Mouse (Mus musculus) frontal cortex, adult (tissue): ENCODE results near the gene Capzb.

Experiments used
- ATAC-seq: cut with Nextera tagmentation; 2 replicates; pipeline ENCODE4 v1.9.2; 2017; ENCODE audit warnings: mild to moderate bottlenecking, moderate library complexity, mixed read lengths; ENCODE audit not compliant: low TSS enrichment

The Capzb gene

DNA sequence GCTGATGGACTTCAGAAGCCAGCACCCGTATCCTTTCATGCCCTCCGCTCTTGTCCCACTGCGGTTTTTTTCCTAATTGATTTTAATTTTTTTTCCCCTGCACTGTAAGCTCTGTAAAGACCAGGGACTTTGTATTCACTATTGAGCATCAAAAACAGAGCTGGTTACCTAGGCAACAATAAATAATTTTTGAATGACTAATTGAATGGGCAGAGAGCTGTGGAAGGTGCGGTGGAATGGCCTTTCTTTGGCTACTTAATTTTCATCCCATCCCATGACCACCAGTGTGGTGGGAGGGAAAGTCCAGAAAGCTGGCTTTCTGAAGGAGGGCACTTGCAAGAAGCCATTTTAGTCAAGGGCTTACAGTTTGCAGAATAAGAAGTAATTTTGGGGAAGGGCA lies 41.6 kb downstream of the Capzb start:
- ATAC-seq: no peak

DNA sequence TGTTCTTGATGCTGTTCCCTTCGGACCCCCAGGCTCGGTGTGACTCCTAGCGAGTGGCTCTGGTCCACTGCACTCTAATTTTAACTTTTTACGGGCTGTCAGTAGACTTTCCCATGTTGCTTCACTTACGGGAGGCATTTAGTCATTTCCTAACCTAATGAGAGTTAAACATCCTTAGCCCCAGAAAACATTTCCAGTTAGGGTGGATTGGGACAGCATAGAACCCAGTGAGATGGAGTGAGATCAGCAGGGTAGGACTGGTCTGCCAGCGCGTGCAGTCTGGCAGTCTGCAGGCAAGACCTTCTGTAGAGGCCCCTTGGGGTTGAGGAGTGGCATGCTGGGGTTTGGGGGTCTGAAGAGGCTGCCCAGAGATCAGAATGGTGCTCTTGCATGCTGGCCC lies 42.9 kb downstream of the Capzb start:
- ATAC-seq: no peak

DNA sequence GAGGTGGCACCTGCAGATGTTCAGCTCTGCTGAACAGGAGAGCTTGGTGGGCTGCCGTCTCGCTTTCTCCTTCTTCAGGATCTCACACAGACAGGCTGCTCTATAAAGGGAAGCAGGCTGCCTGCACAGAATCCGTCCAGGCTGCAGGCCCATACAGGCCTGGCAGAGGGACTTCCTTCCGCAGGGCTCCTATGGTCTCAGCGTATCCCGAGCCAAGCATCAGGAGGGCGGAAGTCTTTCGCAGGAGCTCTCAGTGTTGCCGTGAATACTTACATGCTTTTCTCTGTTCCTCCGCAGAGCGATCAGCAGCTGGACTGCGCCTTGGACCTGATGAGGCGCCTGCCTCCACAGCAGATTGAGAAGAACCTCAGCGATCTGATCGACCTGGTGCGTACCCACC lies 45.9 kb downstream of the Capzb start:
- ATAC-seq: no peak

DNA sequence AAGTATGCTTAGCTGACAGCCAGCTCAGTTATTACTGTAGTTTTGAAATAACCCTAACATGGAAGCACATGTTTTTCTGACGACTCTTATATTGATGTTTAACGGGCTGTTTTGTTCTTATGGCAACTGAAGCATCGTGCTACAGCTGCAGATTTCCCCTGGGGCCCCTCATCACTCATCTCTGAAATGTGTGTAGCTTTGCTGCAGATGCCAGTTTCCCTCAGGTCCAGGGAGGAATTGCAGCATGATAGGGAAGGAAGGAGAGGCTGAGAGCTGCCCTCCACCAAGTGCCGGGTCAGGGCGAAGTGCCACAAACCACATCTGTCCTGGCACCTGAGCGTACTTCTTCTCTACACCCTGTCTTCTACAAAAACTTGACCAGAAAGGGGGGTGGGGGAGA lies 47.6 kb downstream of the Capzb start:
- ATAC-seq: no peak

DNA sequence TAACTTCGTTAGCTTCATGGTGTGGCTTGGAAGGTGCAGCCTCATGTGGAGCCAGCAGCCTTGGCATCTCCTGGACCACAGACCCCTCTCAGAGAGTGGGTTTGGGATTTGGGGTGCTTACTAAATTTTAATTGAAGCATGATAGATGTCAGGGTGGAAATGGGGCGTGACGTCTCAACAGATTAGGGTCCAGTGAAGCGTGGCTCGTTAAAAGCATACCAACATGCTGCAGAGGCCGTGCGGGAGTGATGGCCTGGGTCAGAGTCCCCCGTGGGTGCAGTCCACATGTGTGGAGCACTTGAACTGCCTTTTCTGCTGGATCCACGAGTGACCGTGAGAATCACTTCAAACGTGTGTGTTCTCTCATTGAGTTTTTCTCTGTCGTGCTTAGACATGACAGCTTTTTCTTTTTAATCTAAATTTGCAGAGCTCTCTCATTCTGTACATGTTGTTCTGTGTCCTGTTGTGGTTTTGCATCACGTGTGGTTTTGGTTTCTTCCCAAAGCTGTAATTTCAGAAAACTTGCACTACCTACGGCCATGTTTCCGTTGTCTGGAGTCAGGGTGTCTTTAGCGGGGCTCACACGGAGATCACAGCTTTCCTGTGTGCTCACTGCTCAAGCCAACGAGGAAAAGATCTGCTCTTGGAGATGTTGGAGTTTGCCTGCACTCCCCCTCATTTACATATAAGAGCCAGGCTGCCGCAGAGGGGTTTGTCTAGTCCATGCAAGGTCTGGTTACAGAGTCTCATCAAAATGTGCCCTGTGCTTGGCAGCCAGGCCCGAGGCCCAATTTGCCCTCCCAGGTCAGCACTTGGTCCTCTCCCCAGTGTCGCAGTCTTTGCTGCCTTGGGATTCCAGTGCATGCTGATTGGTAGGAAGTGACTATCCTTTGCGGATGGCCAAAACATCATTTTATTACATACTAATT lies 49.2 kb downstream of the Capzb start:
- ATAC-seq: no peak

DNA sequence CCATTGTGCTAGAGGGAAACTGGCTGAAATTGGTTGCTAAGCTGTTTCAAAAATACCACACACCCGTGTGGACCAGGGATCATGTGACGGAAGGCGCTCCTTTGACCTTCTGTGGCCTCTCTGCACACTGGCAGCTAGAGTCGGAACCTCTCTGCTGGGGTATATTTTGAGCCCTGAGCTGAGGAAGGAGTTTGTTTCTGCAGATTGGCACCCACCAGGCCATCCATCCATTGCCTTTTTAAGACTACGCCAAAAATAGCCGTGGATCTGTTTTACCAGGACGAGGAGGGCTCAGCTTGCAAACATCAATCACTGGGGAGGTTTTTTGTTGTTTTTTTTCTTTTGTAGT lies 49.9 kb downstream of the Capzb start:
- no peak for ATAC-seq

DNA sequence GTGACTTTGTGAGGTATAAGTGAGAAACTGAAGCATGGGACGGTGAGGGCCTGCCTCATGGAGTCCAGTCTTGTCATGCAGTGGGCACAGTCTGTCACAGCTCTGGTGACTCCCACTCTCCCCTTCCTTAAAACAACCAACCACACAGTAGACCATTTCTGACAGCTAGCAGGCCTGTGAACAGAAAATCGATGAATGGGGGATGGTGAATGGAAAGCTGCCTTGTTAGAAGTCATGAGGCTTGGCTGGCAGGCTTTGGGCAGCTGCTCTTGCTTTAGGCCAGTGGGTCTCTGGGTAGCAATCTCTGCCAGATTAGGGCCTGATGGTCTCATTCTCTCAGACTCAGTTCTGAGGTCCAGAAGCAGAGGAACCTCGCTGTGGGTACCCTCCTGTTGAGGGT lies 51.5 kb downstream of the Capzb start:
- no peak for ATAC-seq

DNA sequence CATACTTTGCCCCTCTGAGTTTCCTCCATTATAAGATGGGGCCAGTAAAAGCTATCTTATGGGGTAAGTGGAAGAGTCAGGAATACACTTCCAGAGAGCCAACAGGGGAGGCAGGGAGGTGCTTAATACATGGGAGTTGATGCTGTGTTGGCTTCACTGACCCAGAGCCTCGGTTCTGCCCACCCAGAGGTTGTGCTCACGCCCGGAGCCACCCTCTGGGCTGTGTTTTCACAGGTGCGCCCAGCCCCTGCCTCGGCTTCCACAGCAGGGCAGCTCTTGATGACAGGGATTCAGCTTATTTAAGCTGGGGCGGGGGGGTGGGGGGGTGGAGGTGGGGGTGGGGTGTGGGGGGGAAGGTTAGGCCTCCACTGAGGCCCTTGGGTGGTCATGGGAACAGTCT lies 52.1 kb downstream of the Capzb start:
- no peak for ATAC-seq

DNA sequence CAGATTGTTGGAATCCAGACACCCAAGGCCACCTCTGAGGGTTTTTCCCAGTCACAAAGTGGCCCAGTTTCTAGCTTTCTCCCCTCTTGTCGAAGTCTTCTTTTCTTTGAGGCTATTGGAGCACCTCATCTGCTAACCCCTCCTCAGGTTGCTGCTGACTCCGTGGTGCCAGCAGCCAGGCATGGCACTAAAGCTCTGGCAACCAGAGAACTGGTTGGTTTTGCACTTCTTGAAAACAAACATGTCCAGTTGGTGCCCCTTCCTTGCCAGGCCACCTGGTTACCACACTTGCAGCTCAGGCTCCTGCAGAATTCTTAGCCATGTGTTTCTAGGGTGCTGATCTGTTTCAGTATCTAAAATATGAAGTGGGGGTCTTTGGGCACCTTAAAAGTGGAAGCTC lies 52.8 kb downstream of the Capzb start:
- no peak for ATAC-seq

DNA sequence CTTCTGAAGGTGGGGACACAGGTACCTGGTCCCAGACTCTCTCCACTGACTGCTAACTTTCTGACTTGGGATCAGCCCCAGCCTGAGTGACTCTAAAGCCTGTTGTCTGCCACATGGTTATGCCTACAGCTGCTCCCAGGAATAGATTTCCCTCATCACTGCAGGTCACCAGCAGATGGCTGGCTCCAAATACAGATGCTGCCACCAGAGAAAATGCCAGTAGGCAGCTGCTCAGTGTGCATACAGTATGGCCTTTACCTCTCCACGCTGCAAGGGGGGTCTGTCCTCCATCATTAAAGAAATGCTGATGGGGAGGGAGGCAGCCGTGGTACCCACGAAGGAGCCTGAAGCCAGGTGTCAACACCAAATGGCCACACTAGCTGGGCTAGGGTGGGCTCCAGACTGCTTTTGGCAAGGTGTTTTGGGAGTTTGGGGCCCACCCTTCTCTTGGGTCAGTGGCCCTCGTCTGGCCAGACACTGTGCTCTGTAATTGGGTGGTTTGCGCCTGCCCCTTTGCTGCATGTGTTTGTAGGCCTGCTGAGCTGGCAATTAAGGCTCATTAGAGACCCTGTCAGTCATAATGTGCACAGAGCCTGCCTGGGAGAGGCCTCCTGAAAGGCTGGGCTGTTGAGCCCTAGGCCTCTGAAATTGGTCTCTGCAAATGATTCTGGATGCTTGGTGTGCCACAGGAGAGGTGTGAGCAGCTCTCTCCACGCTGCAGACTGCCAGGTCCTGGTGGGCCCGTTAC lies 53.6 kb downstream of the Capzb start:
- ATAC-seq: 0 out of 2 replicates have a peak, but pooled peaks have one; percentile 1

DNA sequence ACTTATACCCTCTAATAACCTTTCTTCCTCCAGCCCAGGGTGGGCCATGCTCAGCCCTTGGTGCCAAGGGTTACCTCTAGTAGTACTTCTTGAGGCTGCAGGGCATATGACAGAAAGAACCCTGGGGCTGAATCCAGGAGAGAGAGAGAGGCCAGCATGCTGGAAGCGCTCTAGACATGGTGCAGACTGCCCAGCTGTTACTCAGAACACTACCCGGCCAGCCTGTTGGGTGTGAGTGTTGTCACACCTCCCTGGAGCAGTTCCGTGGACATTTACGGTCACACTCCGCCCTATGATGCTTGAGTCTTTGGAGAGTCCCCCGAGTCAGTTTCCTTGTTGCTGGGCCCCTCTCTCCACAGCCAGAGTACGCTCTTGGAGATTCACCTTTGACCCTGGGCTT lies 55.3 kb downstream of the Capzb start:
- no peak for ATAC-seq

DNA sequence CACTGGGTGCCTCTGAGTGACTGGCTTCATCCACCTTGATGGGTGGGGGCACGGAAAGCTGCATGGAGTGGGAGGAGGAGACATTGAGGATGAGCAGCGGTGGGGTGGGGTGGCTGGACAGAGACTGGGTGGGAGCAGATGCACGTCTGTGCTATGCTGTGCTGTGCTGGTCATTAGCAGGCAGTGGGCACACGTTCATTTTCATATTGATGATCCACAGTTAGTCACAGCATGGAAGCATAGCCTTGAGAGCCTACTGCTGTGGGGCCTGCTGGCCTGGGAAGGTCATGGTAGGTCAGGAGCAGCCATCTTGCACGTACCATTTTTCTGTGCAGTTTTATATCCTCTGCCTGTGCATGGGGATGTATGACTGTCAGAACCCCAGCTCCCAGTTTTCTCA lies 56.0 kb downstream of the Capzb start:
- ATAC-seq: no peak

DNA sequence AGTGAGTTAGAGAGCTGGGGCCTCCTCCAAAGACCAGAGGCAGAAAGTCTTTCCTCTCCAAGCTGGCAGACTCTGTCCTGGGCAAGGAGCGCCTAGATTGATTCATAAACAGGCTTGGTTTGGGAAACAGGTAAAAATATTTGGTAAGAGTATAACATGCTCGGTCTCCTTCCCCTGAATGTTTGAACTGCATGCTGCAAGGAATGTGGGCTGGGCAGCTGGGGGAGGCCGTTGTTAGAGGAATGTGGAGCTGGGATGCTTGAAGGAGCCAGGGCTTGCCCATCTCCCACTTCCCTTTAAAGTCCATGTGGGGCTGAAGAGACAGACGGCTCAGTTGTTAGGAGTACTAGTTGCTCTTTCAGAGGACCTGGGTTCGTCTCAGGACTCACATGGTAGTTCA lies 57.3 kb downstream of the Capzb start:
- ATAC-seq: no peak

DNA sequence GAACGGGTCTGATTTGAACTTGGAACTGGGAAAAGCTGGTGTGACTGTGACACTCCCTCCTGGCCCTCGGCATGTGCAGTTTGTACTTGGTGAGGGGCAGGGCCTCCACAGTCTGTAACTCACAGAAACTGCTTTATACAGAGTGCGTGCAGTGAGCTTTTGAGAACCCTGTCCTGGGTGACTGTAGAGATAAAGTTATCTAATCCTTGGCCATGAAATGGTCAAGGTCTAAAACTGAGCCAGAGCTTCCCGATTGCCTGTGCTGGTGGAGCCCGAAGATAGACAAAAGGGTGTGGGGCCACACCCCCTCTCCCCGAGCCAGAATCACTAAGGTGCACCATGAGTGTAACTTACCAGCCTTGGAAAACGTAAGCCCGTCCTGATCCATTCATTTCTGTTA lies 58.2 kb downstream of the Capzb start:
- ATAC-seq: no peak

DNA sequence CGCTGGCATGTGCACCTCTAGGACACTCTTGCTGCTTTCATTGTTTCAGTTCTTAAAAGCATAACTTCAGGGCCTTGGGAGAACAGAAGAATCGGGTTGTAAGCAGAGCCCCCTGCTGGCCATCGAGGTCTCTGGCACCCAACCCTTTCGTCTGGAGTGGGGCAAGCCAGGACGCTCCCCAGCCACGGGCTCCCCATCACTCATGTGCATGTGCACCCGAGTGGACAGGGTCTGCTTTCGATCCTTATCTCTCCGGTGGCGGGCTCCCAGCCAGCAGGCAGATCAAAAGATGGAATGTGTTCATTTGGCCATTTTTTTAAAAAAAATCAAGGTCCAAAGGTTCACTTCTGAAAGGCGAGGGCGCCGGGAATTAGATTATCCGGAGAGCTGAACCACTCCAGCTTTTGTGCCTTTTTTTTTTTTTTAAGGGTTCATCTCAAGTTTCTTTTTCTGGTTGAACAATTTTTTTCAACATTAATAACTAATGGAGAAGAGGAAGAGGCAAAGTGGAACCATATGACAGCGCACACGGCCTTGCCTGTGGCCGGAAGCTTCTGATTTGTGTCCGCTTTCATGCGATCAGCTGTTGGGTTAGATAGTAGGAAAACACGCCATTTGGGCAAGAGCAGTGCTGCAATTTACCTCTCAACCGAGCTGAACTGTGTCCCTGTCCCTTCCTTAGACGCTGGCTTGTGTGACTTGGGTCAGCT lies 59.5 kb downstream of the Capzb start:
- ATAC-seq: peak; percentile 82; the same call in 1 of the 2 replicates

DNA sequence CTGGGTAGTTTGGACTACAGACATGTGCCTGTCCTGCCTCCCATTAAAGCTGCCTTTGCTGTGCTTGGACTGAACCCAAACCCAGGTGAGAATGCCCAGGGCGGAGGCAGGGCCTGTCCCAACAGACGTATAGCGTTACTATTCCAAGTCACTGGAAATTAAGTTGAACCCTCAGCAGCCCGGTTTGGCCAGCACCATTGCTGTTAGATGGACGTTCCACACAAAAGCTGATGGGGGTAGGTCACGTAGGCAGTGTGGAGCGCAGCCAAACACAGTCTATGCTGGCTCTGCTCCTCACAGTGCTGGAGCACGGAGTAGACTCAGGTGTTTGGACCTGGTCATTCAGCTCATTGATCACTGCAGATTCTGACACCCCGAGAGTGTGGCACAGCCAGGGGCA lies 60.5 kb downstream of the Capzb start:
- ATAC-seq: no peak

DNA sequence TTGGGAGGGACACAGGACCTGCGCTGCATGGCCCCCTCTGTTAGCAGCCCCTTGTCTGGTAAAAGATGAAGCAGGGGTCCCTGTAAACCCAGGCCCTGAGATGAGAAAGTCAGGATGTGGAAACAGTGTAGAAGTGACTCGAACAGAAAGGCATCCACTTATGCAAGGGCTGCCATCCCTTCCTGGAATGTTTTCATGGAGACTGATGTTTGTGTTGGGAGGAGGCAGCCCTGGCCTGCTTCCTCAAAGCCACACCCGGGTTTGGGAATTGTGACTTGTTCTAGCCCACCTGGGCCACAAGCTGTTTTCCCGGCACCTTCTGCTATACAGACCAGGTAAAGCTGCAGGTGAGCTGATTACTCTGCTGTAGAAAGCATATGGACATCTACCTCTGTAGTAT lies 63.4 kb downstream of the Capzb start:
- ATAC-seq: no peak

DNA sequence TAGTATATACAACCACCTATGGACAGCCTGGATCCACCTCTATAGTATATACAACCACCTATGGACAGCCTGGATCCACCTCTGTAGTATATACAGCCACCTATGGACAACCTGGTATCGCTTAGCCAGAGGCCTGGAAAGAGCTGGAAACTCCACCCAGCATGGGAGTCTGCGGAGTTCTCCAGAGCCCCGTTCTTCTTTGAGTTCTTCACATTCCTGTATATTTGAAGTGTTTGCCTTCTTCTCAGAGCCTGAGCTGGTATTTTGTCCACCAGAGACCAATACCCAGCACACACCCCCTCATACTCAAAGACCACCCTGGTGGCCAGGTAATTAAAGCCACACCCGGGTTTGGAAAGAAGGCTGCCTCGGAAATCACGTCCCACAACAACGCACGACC lies 64.0 kb downstream of the Capzb start:
- no peak for ATAC-seq

DNA sequence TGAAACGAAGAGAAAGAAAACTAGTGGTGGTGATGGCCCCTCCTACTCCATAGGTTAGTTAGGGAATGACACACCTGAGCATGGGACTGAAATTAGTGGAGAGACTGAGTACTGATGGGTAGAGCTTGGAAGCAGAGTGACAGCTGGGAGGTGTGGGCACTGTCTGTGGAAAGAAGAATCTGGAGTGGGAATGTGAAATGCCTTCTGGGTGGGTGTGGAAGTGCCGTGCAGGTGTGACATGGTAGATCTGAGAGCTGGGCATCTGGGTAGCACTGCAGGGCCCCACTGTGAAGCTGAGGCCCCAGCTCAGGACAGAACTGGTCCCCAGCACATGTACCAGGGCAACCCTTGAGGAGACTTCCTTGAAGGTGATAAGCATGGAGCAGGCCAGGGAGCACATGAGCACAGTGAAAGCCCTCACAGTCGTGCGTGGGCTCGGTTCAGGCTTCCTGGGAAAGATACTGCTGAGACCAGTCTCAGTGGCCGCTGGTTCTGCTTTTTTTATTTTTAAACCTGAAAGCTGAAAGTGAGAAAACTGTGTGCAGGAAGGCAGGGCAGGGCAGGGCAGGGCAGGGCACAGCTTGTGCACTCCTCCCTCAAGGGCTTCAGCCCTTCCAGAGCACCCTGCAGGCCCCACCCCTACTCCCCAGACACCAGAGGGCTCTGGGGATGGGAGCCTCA lies 66.1 kb downstream of the Capzb start:
- ATAC-seq: peak; percentile 47; the same call in 1 of the 2 replicates

DNA sequence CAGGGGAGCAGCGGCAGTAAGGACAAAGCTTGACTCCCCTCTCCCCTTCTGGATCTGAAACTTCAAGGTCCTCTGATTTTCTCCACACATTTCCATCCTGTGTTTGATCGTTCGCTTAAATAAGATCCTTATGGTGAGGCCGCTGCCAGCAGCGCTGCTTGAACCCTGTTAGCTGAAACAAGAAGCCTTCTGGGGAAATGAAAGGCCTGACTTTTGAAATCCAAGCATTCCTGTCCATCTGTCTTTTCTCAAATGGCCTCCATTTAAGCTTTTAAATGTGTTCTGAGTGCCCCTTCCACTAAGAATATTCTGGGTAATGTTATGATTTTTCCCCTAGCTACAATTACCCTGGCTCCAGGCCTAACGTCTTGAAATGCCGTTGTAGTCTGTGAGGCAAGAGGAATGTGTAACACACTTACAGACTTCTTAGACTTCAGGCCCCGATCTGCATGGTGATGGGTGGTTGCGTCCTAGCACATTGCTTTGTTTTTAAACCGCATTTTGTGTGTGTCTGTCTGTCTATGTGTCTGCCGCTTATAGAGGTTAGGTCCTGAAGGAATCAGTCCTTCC lies 66.7 kb downstream of the Capzb start:
- no peak for ATAC-seq

DNA sequence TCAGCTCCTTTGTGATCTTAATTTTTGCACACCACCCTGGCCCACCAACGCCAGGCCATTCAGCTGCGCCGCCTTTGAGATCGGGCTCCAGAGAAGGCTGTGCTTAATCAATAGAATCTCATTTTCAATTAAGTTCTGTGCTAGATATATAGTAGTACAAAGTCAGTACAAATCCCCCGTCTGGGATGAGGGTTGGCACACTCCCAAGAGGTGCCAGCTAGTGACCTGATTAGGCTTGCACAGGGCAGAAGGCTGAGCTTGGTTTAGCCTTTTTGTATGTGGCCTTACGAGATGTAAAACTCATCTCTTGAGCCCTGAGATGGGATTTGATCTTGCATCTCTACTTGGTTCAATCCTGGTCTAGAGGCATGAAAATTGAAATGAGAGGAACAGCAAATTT lies 70.3 kb downstream of the Capzb start:
- ATAC-seq: no peak
